Mouse (Mus musculus) gastrocnemius, adult 8-10 months (tissue): ENCODE data around the gene Olfr1480. TPM values are rescaled to one million over a fixed set of nuclear protein-coding genes. Genes with fewer than 3 reads are reported as not detected.

Experiments used
- DNase-seq, 2 experiments: peaks; one replicate each; pipeline ENCODE4 v3.0.0; 2022; ENCODE audit warnings: low spot score in 2 of 2
- total RNA-seq, 4 experiments: library from RNA; stranded (reverse); gene quantifications; 2 replicates each; pipeline ENCODE4 v1.2.4; 2022

Olfr1480 gene
- total RNA-seq = not detected

- DNase-seq = no peak
These were observed at the start of gene Olfr1480 for GRCm38 (mm10) chr19:13527613-13528012. Gene Olfr1480, plus strand, starts transcription at chr19:13527913.

- no peak for DNase-seq
These were observed 47.6 kb upstream of the Olfr1480 start, which contains the start of gene Olfr1475 for GRCm38 (mm10) chr19:13480096-13480495. Gene Olfr1475, minus strand, starts transcription at chr19:13480196.

GRCm38 (mm10) chr19:13500246-13500645, 27.5 kb upstream of the Olfr1480 start, which contains the start of gene Olfr1477:
Gene Olfr1477, plus strand, starts transcription at chr19:13500546.
- DNase-seq = no peak

Other genes starting within 250 kb of the Olfr1480 start
- not detected for gene Olfr1465, start 212.4 kb upstream of the Olfr1480 start, total RNA-seq
- gene Olfr1466, start 189.1 kb upstream of the Olfr1480 start, total RNA-seq = not detected
- gene Olfr1467, start 165.7 kb upstream of the Olfr1480 start, total RNA-seq = not detected
- gene Olfr1469, start 120.1 kb upstream of the Olfr1480 start, total RNA-seq = not detected
- gene Olfr1471, start 84.5 kb upstream of the Olfr1480 start, total RNA-seq = not detected
- not detected for gene Olfr1472, start 71.8 kb upstream of the Olfr1480 start, total RNA-seq
- gene Olfr1474, start 58.3 kb upstream of the Olfr1480 start, total RNA-seq = not detected
- not detected for gene Olfr1475, start 47.7 kb upstream of the Olfr1480 start, total RNA-seq
- not detected for gene Olfr1477, start 27.4 kb upstream of the Olfr1480 start, total RNA-seq
- not detected for gene Olfr1484, start 55.6 kb downstream of the Olfr1480 start, total RNA-seq
- gene Olfr1487, start 89.5 kb downstream of the Olfr1480 start, total RNA-seq = not detected
- not detected for gene Olfr1489, start 103.7 kb downstream of the Olfr1480 start, total RNA-seq
- gene Olfr1490, start 123.2 kb downstream of the Olfr1480 start, total RNA-seq = not detected
- not detected for gene Olfr1491, start 169.4 kb downstream of the Olfr1480 start, total RNA-seq
- not detected for gene Olfr1493-ps1, start 195.4 kb downstream of the Olfr1480 start, total RNA-seq
- gene Olfr1494, start 211.8 kb downstream of the Olfr1480 start, total RNA-seq = not detected
- gene Olfr1495, start 236.7 kb downstream of the Olfr1480 start, total RNA-seq = not detected
- gene Olfr1496, start 250.0 kb downstream of the Olfr1480 start, total RNA-seq = not detected